Mouse (Mus musculus): Measurements from ENCODE around the gene Parp3.

DNA sequence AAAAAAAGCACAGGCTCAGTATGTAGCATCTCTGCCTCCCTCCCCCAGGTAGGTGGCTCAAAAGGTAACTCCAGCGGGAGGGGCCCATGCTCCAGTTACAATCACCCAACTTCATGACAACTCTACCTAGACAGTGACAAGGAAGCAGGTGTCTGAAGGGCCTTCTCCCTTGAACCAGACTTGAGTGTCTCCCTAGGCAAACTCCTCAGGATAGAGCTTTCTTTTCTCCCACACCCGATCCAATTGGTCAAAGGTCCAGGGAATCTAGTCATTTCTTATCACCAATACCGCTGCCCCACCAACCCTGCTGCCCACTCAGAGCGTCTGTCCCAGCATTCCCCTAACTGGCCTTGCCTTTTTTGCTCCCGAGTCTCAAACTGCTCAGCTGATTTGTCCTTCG is 10.0 kb downstream of the Parp3 start:
- TF ChIP-seq POLR2A (IDR thresholded peaks at IDR 0.05; ENCODE audit: borderline replicate concordance, extremely low read depth, low read depth, low read length) = no peak
- no peak for TF ChIP-seq CTCF (IDR thresholded peaks at IDR 0.05; ENCODE audit: insufficient read depth, low read length)
